In genomic region chr14:99547931-99548330, GRCm38 (mm10) we compare ENCODE assay signal across 19 mouse cellular contexts.
DNase-seq lines count a peak whose midpoint lies in the region; ATAC-seq lines count a peak whose summit lies in the region.
"Had no signal": no experiment of that assay in that cellular context is flagged by ENCODE, and none has a peak within 500 bp of the region (broad histone marks: within the 10 kb centered on the region; RNA-seq: fewer than 3 reads in every experiment).

No protein-coding gene starts in this region.

- no peaks in the 10 kb centered on the region for H3K4me1 ChIP-seq in intestine, embryonic 15.5 days (replicated peaks)
- no peaks in the 10 kb centered on the region for H3K4me1 ChIP-seq in stomach, embryonic 16.5 days (ENCODE audit: control insufficient read depth, insufficient read depth, low read length)
- H3K4me1 ChIP-seq in forebrain, embryonic 16.5 days (replicated peaks; ENCODE audit: control insufficient read depth, insufficient read depth, low read length) = no peaks in the 10 kb centered on the region
- H3K4me1 ChIP-seq: forebrain, embryonic 13.5 days; heart, embryonic 10.5 days had no signal

- H3K4me3 ChIP-seq in intestine, embryonic 15.5 days (replicated peaks) = no peak overlapping the region
- no peak overlapping the region for H3K4me3 ChIP-seq in stomach, embryonic 16.5 days (replicated peaks; ENCODE audit: low read length)
- no peak overlapping the region for H3K4me3 ChIP-seq in forebrain, embryonic 16.5 days (replicated peaks; ENCODE audit: low read length)
- H3K4me3 ChIP-seq: erythroblast, embryonic 14.5 days; forebrain, embryonic 13.5 days; heart, embryonic 10.5 days had no signal

- ATAC-seq in frontal cortex, adult (ENCODE audit: low TSS enrichment) = peak; percentile 52; the same call in 1 of the 2 replicates
- ATAC-seq in intestine, embryonic 15.5 days = no peak; the same call in 1 of the 2 replicates
- ATAC-seq in stomach, embryonic 16.5 days (ENCODE audit: insufficient read depth, low FRiP score) = no peak
- no peak for ATAC-seq in forebrain, embryonic 16.5 days
- ATAC-seq: forebrain, embryonic 13.5 days; midbrain, embryonic 16.5 days had no signal

- H3K9ac ChIP-seq in intestine, embryonic 15.5 days = no peak overlapping the region
- H3K9ac ChIP-seq in stomach, embryonic 16.5 days (ENCODE audit: low read length) = no peak overlapping the region
- no peak overlapping the region for H3K9ac ChIP-seq in forebrain, embryonic 16.5 days (replicated peaks; ENCODE audit: low read depth, low read length)
- H3K9ac ChIP-seq: forebrain, embryonic 13.5 days had no signal

- no peaks in the 10 kb centered on the region for H3K9me3 ChIP-seq in intestine, embryonic 15.5 days
- no peaks in the 10 kb centered on the region for H3K9me3 ChIP-seq in stomach, embryonic 16.5 days (replicated peaks; ENCODE audit: control insufficient read depth, low read length)
- H3K9me3 ChIP-seq in forebrain, embryonic 16.5 days (ENCODE audit: control insufficient read depth, low read length) = no peaks in the 10 kb centered on the region
- H3K9me3 ChIP-seq: forebrain, embryonic 13.5 days; heart, embryonic 10.5 days had no signal

- no peak for DNase-seq in frontal cortex, postnatal 10 days (ENCODE audit: low spot score in 2 of 2)
- peak; percentile 26 for DNase-seq in Muller cell, postnatal 12 days (ENCODE audit: inconsistent ontology term)
- DNase-seq in T-cell, adult 2 months (ENCODE audit: low spot score) = no peak
- DNase-seq in layer of hippocampus, postnatal 10 days (ENCODE audit: low spot score in 2 of 2) = no peak
- DNase-seq: adrenal gland, postnatal 25 days; cerebellum, adult 8-10 months; left cerebral cortex, postnatal 4 days; liver; thymus, adult 18-20 months; thymus, postnatal 4 days had no signal

- H3K36me3 ChIP-seq in intestine, embryonic 15.5 days = no peaks in the 10 kb centered on the region
- no peaks in the 10 kb centered on the region for H3K36me3 ChIP-seq in stomach, embryonic 16.5 days (ENCODE audit: control insufficient read depth, insufficient read depth, low read length)
- no peaks in the 10 kb centered on the region for H3K36me3 ChIP-seq in forebrain, embryonic 16.5 days (ENCODE audit: control insufficient read depth, insufficient read depth)
- H3K36me3 ChIP-seq: heart, embryonic 10.5 days had no signal

- 79% methylated on average over 6 of the region's 6 CpGs for WGBS in intestine, embryonic 15.5 days
- WGBS in stomach, embryonic 16.5 days = 91% methylated on average over 6 of the region's 6 CpGs
- WGBS in forebrain, embryonic 16.5 days = 93% methylated on average over 6 of the region's 6 CpGs

- no peak overlapping the region for H3K4me2 ChIP-seq in intestine, embryonic 15.5 days (replicated peaks)
- H3K4me2 ChIP-seq in stomach, embryonic 16.5 days (ENCODE audit: low read depth, low read length) = no peak overlapping the region
- H3K4me2 ChIP-seq in forebrain, embryonic 16.5 days (ENCODE audit: low read length) = no peak overlapping the region
- H3K4me2 ChIP-seq: forebrain, embryonic 13.5 days had no signal

- H3K27me3 ChIP-seq in intestine, embryonic 15.5 days (replicated peaks) = no peaks in the 10 kb centered on the region
- H3K27me3 ChIP-seq in stomach, embryonic 16.5 days (ENCODE audit: control insufficient read depth, insufficient read depth, low read length) = no peaks in the 10 kb centered on the region
- no peaks in the 10 kb centered on the region for H3K27me3 ChIP-seq in forebrain, embryonic 16.5 days (replicated peaks; ENCODE audit: control insufficient read depth, insufficient read depth, low read length)
- H3K27me3 ChIP-seq: forebrain, embryonic 13.5 days; Patski had no signal

- H3K27ac ChIP-seq in intestine, embryonic 15.5 days = peak overlapping the region; percentile 61
- H3K27ac ChIP-seq in stomach, embryonic 16.5 days (ENCODE audit: low read length) = peak overlapping the region; percentile 84
- H3K27ac ChIP-seq in forebrain, embryonic 16.5 days (ENCODE audit: low read length) = no peak overlapping the region
- H3K27ac ChIP-seq: forebrain, embryonic 13.5 days; heart, embryonic 10.5 days had no signal
